Mouse (Mus musculus) retina, postnatal 1 day (tissue): ENCODE measurements around the gene Tcp11.

Experiments used
- DNase-seq: peaks from one replicate; pipeline ENCODE4 v3.0.0-alpha.2; 2012

The Tcp11 gene

DNA sequence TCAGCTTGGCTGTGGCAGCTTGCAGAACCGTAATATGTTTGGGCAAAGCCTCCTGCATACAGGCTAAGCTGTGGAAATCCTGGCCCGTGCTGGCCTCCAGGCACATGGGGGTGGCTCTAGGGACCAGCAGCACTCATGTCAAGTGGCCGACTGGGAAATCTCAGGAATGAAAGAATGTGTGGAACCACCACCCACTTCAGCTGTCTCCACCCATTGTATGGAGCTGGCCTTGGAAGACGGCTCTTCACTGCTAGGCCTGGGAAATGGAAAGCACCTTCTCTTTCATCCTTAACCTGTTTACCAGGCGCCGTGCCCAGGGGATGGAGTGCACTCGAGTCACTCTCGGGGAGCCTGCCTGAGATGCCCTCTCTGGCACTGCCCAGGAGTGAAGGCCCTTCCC, 45.5 kb downstream of the Tcp11 start:
- no peak for DNase-seq

- peak; percentile 60 for DNase-seq
Observed at GRCm38 (mm10) chr17:28033046-28033580, 47.3 kb downstream of the Tcp11 start.

GRCm38 (mm10) chr17:28032219-28032618, 48.2 kb downstream of the Tcp11 start:
- DNase-seq = peak; percentile 27

GRCm38 (mm10) chr17:28031281-28031941, 49.0 kb downstream of the Tcp11 start:
- DNase-seq = no peak

DNA sequence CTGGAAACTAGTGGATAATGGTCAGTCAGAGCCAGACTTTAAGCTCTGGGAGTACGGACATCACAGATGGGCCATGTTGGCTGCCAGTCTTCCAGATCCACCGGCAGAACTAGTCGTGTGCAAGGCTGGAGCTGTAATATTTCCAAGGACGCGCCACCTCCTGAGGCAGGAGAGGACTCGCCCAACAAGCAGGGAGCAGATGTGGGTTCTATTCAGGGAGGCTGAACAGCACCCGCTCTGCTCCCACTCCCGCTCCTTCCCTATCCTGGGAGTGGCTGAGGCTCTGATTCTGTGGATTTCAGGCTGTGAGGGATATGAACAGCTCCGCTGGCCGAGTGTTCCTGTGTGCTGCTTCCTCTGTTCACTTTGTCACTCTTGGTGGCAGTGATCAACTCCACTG, 50.0 kb downstream of the Tcp11 start:
- no peak for DNase-seq

DNA sequence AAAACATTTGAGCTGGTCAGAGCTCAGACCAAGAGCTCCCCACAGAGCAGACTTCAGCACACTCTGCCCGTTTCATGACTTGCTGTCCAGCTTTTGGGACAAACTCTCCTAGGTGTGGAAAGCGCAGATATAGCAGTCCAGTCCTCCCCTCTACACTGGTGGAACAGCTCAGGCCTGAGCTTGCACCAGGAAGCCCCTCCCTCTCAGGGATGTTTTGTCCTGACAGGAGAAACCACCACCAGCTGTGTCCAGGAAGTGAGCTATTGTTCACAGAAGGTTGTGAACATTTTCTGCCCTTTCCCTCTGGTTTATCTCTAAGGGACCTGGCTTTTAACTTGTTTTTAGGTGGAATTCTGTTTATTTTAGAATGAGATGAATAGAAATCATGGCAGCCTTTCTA, 51.1 kb downstream of the Tcp11 start:
- no peak for DNase-seq

DNA sequence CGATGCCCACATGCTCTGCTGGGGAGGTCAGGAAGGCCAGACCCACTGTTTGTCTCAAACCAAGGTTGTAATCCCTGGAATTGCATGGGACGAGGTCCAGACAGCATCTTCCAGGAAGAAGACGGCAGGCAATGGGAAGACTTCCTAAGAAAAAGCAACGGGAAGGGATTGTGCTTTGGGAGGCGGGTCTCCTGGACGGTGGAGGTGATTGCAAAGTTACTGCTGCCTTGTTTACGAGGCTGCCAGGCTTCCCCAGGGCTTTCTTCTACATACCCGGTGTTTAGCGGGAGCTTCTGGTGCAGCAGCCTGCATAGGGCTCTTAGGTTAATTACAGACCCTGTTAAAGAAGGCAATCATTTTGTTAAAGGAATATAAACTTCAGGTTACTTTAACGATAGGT, 52.2 kb downstream of the Tcp11 start:
- DNase-seq = no peak

- no peak for DNase-seq
Observed at GRCm38 (mm10) chr17:28027197-28027596, 53.2 kb downstream of the Tcp11 start.

DNA sequence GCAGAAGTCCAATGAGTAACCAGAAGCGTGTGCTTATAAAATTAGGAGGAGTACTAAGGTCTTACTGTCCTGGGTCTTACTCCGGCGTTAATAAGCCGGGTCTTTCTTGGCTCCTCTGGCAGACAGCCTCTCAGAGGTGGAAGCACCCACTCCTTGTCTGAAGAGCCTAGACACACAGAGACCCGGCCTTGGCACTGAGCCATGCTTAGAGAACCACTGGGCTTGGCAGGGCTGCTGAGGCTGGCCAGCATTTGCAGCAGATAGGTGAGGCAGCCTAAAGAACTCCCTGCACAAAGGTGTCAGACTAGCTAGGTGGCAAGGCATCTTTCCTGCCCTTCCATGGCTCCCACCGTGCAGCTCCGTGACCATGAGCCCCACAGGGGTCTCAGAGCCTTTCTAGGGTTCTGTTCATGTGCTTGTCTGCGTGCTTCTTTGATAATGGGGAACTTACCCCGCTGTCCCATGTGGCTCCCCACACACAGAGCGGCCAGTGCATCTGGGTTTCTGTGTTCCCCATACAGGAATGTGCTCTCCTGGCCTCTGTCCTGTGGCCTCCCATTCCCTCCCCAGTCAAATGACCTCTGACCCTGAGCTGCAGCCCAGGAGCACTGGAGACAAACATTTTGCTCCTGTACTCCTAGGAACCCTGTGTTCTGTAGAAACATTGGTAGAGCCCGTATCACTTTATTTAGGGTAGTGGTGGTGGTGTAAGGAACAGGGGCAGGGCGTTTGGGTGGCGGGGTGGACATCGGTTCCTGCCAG, 54.1 kb downstream of the Tcp11 start:
- DNase-seq = no peak

- DNase-seq = no peak
Observed at GRCm38 (mm10) chr17:28025541-28025961, 54.9 kb downstream of the Tcp11 start.

GRCm38 (mm10) chr17:28022854-28023655, 57.4 kb downstream of the Tcp11 start:
- no peak for DNase-seq

GRCm38 (mm10) chr17:28021911-28022310, 58.5 kb downstream of the Tcp11 start:
- DNase-seq = peak; percentile 53

DNA sequence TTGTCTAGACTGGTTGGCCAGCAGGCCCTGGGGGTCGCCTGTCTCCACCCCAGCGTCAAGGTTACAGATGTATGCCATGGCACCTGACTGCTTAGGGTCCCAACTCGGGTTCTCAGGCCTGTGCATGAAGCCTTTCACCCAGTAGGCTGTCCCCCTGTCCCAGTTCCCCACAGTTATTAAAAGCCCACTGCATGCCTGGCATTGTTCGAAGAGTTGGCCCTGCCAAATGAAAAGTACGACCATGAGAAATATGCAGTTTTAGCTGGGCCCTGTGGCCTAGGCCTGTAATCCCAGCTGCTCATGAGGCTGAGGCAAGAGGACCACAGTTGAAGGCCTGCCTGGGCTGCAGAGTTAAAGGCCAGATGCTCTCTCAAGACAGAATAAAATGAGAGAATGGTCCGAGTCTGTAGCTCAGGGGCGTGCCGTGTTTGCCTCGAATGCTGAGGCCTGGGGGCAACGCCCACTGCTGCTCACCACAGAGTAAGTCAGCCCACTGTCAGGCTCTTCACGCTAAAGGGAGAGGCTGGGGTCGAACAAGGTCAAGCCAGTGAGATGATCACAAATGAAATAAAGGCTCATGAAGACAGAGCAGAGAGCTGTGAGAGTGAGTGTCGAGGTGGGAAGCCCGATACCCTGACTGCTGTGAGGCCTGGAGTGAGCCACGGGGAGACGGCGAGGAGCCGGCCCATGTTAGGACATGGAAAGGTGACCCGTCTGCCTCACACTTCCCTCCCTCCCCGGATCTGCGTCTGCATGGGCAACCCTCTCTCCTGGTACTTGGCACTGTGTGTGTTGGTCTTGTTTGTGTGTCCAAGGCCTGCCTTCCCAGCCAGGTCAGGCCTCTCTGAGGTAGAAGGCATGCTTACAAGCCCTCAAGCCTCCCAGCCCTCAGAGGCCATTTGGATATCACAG, 60.4 kb downstream of the Tcp11 start:
- no peak for DNase-seq

DNA sequence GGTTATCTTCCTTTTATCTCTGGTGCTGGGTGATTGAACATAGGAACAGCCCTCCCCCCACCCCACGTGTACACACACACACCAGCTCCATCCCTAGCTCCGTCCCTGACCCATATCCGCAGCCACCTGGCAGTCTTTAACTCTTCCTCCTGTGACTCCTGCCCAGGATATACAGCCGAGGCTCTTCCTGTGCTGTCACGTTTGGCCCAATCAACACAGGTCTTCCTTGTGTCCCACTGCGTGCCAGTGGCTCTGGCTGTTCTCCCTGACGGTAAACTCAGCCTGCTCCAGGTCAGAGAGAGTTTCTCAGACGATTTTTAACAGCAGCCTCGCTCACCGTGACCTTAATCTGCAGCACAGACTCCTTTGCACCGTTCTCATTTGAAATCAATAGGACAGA, 61.7 kb downstream of the Tcp11 start:
- peak; percentile 41 for DNase-seq

DNA sequence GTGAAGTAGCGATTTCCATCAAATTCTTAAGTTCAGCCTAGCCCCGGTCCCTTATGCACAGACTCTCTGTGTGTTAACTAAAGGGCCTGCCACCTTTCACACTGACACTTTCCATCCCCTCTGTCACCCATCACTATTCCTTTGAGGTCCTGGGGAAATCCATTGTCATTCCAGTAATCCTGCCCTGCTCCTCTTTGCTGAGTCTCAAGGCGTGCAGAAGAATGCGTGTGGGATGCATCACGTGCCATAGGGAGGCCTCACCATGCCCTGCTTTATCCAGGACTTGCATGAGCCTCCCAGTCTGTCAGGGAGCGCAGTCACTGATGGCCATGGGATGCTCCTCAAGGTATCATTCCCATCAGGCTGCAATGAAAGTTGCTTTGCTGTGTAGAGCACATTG, 62.1 kb downstream of the Tcp11 start:
- peak; percentile 45 for DNase-seq
